Mouse (Mus musculus): Measurements from ENCODE around the gene Snca. TPM values are rescaled to one million over a fixed set of nuclear protein-coding genes. Genes with fewer than 3 reads are reported as not detected.

The Snca gene
- total RNA-seq, 1 experiment, result 1.5 TPM

GRCm38 (mm10) chr6:60813516-60813915 lies 16.1 kb downstream of the Snca start:
- Histone ChIP-seq H3K27ac (ENCODE audit: insufficient read depth, low read depth, low read length, poor library complexity, severe bottlenecking) (no peak overlapping the region), H3K9ac (ENCODE audit: insufficient read depth, low read depth, low read length, poor library complexity, severe bottlenecking) (no peak overlapping the region), H3K4me3 (ENCODE audit: insufficient read depth in 1 of 2, low read depth in 1 of 2, low read length in 2 of 2, poor library complexity in 1 of 2, severe bottlenecking in 1 of 2) (no peak overlapping the region), H3K9me3 (ENCODE audit: control insufficient read depth, insufficient read depth, low read depth, low read length) (no peaks in the 10 kb centered on the region), H3K36me3 (ENCODE audit: control insufficient read depth, insufficient read depth, low read length, poor library complexity, severe bottlenecking) (no peaks in the 10 kb centered on the region), H3K4me1 (ENCODE audit: control insufficient read depth in 2 of 2, insufficient read depth in 2 of 2, low read length in 2 of 2, poor library complexity in 1 of 2) (no peaks in the 10 kb centered on the region)
- no peak for TF ChIP-seq CHD2 (IDR thresholded peaks at IDR 0.05; ENCODE audit: low read depth, low read length)
- TF ChIP-seq HCFC1 (IDR thresholded peaks at IDR 0.05; ENCODE audit: borderline replicate concordance, insufficient read depth, low read length), result no peak
- no peak for TF ChIP-seq ZC3H11A (IDR thresholded peaks at IDR 0.05; ENCODE audit: borderline replicate concordance, low read depth, low read length)
- TF ChIP-seq MAFK (IDR thresholded peaks at IDR 0.05; ENCODE audit: insufficient read depth, low read depth, low read length), result no peak
- TF ChIP-seq ZNF384 (IDR thresholded peaks at IDR 0.05; ENCODE audit: low read depth, low read length), result no peak
- in situ Hi-C loops (cut with MboI; ENCODE audit: low sequenced_read_pairs in 2 of 2, unreplicated experiment in 2 of 2), result no loop called here
- DNase-seq (ENCODE audit: low read depth, low spot score), result no peak

GRCm38 (mm10) chr6:60798266-60798665 lies 31.4 kb downstream of the Snca start:
- no peak overlapping the region for H3K27ac ChIP-seq (ENCODE audit: insufficient read depth, low read depth, low read length, poor library complexity, severe bottlenecking)
- H3K36me3 ChIP-seq (ENCODE audit: control insufficient read depth, insufficient read depth, low read length, poor library complexity, severe bottlenecking), result no peaks in the 10 kb centered on the region
- no peaks in the 10 kb centered on the region for H3K9me3 ChIP-seq (ENCODE audit: control insufficient read depth, insufficient read depth, low read depth, low read length)
- H3K4me3 ChIP-seq (ENCODE audit: insufficient read depth in 1 of 2, low read depth in 1 of 2, low read length in 2 of 2, poor library complexity in 1 of 2, severe bottlenecking in 1 of 2), result no peak overlapping the region
- H3K4me1 ChIP-seq (ENCODE audit: control insufficient read depth in 2 of 2, insufficient read depth in 2 of 2, low read length in 2 of 2, poor library complexity in 1 of 2), result no peaks in the 10 kb centered on the region
- DNase-seq (ENCODE audit: low read depth, low spot score), result no peak
- in situ Hi-C loops (cut with MboI; ENCODE audit: low sequenced_read_pairs in 2 of 2, unreplicated experiment in 2 of 2), result no loop called here
- no peak for TF ChIP-seq MAFK (IDR thresholded peaks at IDR 0.05; ENCODE audit: insufficient read depth, low read depth, low read length)
- TF ChIP-seq ZC3H11A (IDR thresholded peaks at IDR 0.05; ENCODE audit: borderline replicate concordance, low read depth, low read length), result no peak
- TF ChIP-seq HCFC1 (IDR thresholded peaks at IDR 0.05; ENCODE audit: borderline replicate concordance, insufficient read depth, low read length), result no peak
- no peak for TF ChIP-seq CHD2 (IDR thresholded peaks at IDR 0.05; ENCODE audit: low read depth, low read length)
- no peak for TF ChIP-seq ZNF384 (IDR thresholded peaks at IDR 0.05; ENCODE audit: low read depth, low read length)
- H3K9ac ChIP-seq (ENCODE audit: insufficient read depth, low read depth, low read length, poor library complexity, severe bottlenecking), result no peak overlapping the region

GRCm38 (mm10) chr6:60793659-60794365 lies 35.8 kb downstream of the Snca start:
- in situ Hi-C loops (cut with MboI; ENCODE audit: low sequenced_read_pairs in 2 of 2, unreplicated experiment in 2 of 2), result no loop called here
- no peak for TF ChIP-seq HCFC1 (IDR thresholded peaks at IDR 0.05; ENCODE audit: borderline replicate concordance, insufficient read depth, low read length)
- TF ChIP-seq ZNF384 (IDR thresholded peaks at IDR 0.05; ENCODE audit: low read depth, low read length), result no peak
- no peak for TF ChIP-seq CHD2 (IDR thresholded peaks at IDR 0.05; ENCODE audit: low read depth, low read length)
- no peak for TF ChIP-seq ZC3H11A (IDR thresholded peaks at IDR 0.05; ENCODE audit: borderline replicate concordance, low read depth, low read length)
- no peak for TF ChIP-seq MAFK (IDR thresholded peaks at IDR 0.05; ENCODE audit: insufficient read depth, low read depth, low read length)
- Histone ChIP-seq H3K9ac (ENCODE audit: insufficient read depth, low read depth, low read length, poor library complexity, severe bottlenecking) (no peak overlapping the region), H3K4me3 (ENCODE audit: insufficient read depth in 1 of 2, low read depth in 1 of 2, low read length in 2 of 2, poor library complexity in 1 of 2, severe bottlenecking in 1 of 2) (no peak overlapping the region), H3K4me1 (ENCODE audit: control insufficient read depth in 2 of 2, insufficient read depth in 2 of 2, low read length in 2 of 2, poor library complexity in 1 of 2) (no peaks in the 10 kb centered on the region), H3K27ac (ENCODE audit: insufficient read depth, low read depth, low read length, poor library complexity, severe bottlenecking) (no peak overlapping the region), H3K9me3 (ENCODE audit: control insufficient read depth, insufficient read depth, low read depth, low read length) (no peaks in the 10 kb centered on the region), H3K36me3 (ENCODE audit: control insufficient read depth, insufficient read depth, low read length, poor library complexity, severe bottlenecking) (no peaks in the 10 kb centered on the region)
- no peak for DNase-seq (ENCODE audit: low read depth, low spot score)

- Histone ChIP-seq H3K4me3 (ENCODE audit: insufficient read depth in 1 of 2, low read depth in 1 of 2, low read length in 2 of 2, poor library complexity in 1 of 2, severe bottlenecking in 1 of 2) (no peak overlapping the region), H3K9ac (ENCODE audit: insufficient read depth, low read depth, low read length, poor library complexity, severe bottlenecking) (no peak overlapping the region), H3K4me1 (ENCODE audit: control insufficient read depth in 2 of 2, insufficient read depth in 2 of 2, low read length in 2 of 2, poor library complexity in 1 of 2) (no peaks in the 10 kb centered on the region), H3K36me3 (ENCODE audit: control insufficient read depth, insufficient read depth, low read length, poor library complexity, severe bottlenecking) (no peaks in the 10 kb centered on the region), H3K9me3 (ENCODE audit: control insufficient read depth, insufficient read depth, low read depth, low read length) (no peaks in the 10 kb centered on the region), H3K27ac (ENCODE audit: insufficient read depth, low read depth, low read length, poor library complexity, severe bottlenecking) (no peak overlapping the region)
- no peak for DNase-seq (ENCODE audit: low read depth, low spot score)
- TF ChIP-seq ZC3H11A (IDR thresholded peaks at IDR 0.05; ENCODE audit: borderline replicate concordance, low read depth, low read length), result no peak
- in situ Hi-C loops (cut with MboI; ENCODE audit: low sequenced_read_pairs in 2 of 2, unreplicated experiment in 2 of 2), result no loop called here
Observed at GRCm38 (mm10) chr6:60786955-60787354, 42.7 kb downstream of the Snca start.

- no peaks in the 10 kb centered on the region for H3K36me3 ChIP-seq (ENCODE audit: control insufficient read depth, insufficient read depth, low read length, poor library complexity, severe bottlenecking)
- H3K27ac ChIP-seq (ENCODE audit: insufficient read depth, low read depth, low read length, poor library complexity, severe bottlenecking), result no peak overlapping the region
- in situ Hi-C loops (cut with MboI; ENCODE audit: low sequenced_read_pairs in 2 of 2, unreplicated experiment in 2 of 2), result no loop called here
- H3K4me3 ChIP-seq (ENCODE audit: insufficient read depth in 1 of 2, low read depth in 1 of 2, low read length in 2 of 2, poor library complexity in 1 of 2, severe bottlenecking in 1 of 2), result no peak overlapping the region
- no peak for TF ChIP-seq ZNF384 (IDR thresholded peaks at IDR 0.05; ENCODE audit: low read depth, low read length)
- TF ChIP-seq ZC3H11A (IDR thresholded peaks at IDR 0.05; ENCODE audit: borderline replicate concordance, low read depth, low read length), result no peak
- TF ChIP-seq CHD2 (IDR thresholded peaks at IDR 0.05; ENCODE audit: low read depth, low read length), result no peak
- TF ChIP-seq MAFK (IDR thresholded peaks at IDR 0.05; ENCODE audit: insufficient read depth, low read depth, low read length), result no peak
- no peak for TF ChIP-seq HCFC1 (IDR thresholded peaks at IDR 0.05; ENCODE audit: borderline replicate concordance, insufficient read depth, low read length)
- no peaks in the 10 kb centered on the region for H3K4me1 ChIP-seq (ENCODE audit: control insufficient read depth in 2 of 2, insufficient read depth in 2 of 2, low read length in 2 of 2, poor library complexity in 1 of 2)
- no peak for DNase-seq (ENCODE audit: low read depth, low spot score)
- no peaks in the 10 kb centered on the region for H3K9me3 ChIP-seq (ENCODE audit: control insufficient read depth, insufficient read depth, low read depth, low read length)
- no peak overlapping the region for H3K9ac ChIP-seq (ENCODE audit: insufficient read depth, low read depth, low read length, poor library complexity, severe bottlenecking)
Observed at GRCm38 (mm10) chr6:60771899-60772298, 57.8 kb downstream of the Snca start.

All from ES-E14 (cell line).